Mouse (Mus musculus) lung, postnatal 0 days (tissue): ENCODE results near the gene Acsf2. TPM values are rescaled to one million over a fixed set of nuclear protein-coding genes. Genes with fewer than 3 reads are reported as not detected.
"Not testable (repeated sequence)": the region's sequence is repeated elsewhere in the genome, so short reads cannot be mapped to it uniquely, and the experiment has no call there.

Experiments
- ATAC-seq: fragments of 200-750 bp; cut with Nextera tagmentation; 2 replicates; pipeline ENCODE4 v1.8.0; 2017; ENCODE audit warnings: moderate library complexity
- DNase-seq: peaks from one replicate; pipeline ENCODE4 v3.0.0-alpha.2; 2016; ENCODE audit warnings: low spot score
- H3K27ac ChIP-seq: fragments of 300-500 bp; sonication (generic); 2 replicates; pipeline ENCODE4 v1.5.1; 2014; ENCODE audit warnings: antibody characterized with exemption, mild to moderate bottlenecking, low read length, mixed read lengths
- H3K27me3 ChIP-seq: fragments of 300-500 bp; sonication (generic); replicated peaks from 2 replicates; pipeline ENCODE4 v1.6.1; 2014; ENCODE audit warnings: low read length, mixed read lengths; ENCODE audit not compliant: insufficient read depth
- H3K36me3 ChIP-seq: fragments of 300-500 bp; sonication (generic); 2 replicates; pipeline ENCODE4 v1.6.1; 2014; ENCODE audit warnings: low read length, mixed read lengths; ENCODE audit not compliant: insufficient read depth
- H3K4me1 ChIP-seq: fragments of 300-500 bp; sonication (generic); 2 replicates; pipeline ENCODE4 v1.6.1; 2014; ENCODE audit warnings: antibody characterized with exemption, low read depth, low read length, mixed read lengths; ENCODE audit not compliant: insufficient read depth
- H3K4me2 ChIP-seq: fragments of 300-500 bp; sonication (generic); replicated peaks from 2 replicates; pipeline ENCODE4 v1.6.1; 2014; ENCODE audit warnings: low read depth, mild to moderate bottlenecking, low read length, moderate library complexity, mixed read lengths
- H3K4me3 ChIP-seq: fragments of 300-500 bp; sonication (generic); 2 replicates; pipeline ENCODE4 v1.5.1; 2014; ENCODE audit warnings: low read depth, low read length
- H3K9ac ChIP-seq: fragments of 300-500 bp; sonication (generic); replicated peaks from 2 replicates; pipeline ENCODE4 v1.6.1; 2014; ENCODE audit warnings: low read depth, mild to moderate bottlenecking
- H3K9me3 ChIP-seq: fragments of 300-500 bp; sonication (generic); 2 replicates; pipeline ENCODE4 v1.6.1; 2016; ENCODE audit warnings: low read length, mixed read lengths
- CTCF ChIP-seq: IDR thresholded peaks from 2 replicates; pipeline ENCODE4 v1.5.1; 2016; ENCODE audit warnings: antibody characterized with exemption, mild to moderate bottlenecking
- EP300 ChIP-seq: IDR thresholded peaks from 2 replicates; pipeline ENCODE4 v1.6.1; 2016; ENCODE audit warnings: antibody characterized with exemption, mild to moderate bottlenecking, control low read depth
- WGBS: fragments of 180-500 bp; shearing (Covaris S2); extraction: QIAGEN DNeasy Blood & Tissue Kit; methylation state at CpG from one replicate; pipeline ENCODE4 v1.1.7; 2014; 5-methylcytosine and 5-hydroxymethylcytosine counted together
- polyA plus RNA-seq: library from polyadenylated mRNA; unstranded; fragments of >200 nt; fragmentation: Nextera tagmentation; extraction: Ambion mirVana; gene quantifications from 2 replicates; pipeline ENCODE4 v1.2.1, GENCODE M21; 2015

Gene Acsf2
- polyA plus RNA-seq: 3.2 and 3.4 TPM in 2 replicates

GRCm38 (mm10) chr11:94601321-94602281 is at the start of gene Acsf2:
Gene Acsf2 (minus strand): TSS chr11:94601871.
- H3K4me2 ChIP-seq: peak within 1 kb of the TSS; percentile 75
- ATAC-seq (peak; percentile 94), DNase-seq (peak; percentile 82)
- WGBS: 8% methylated on average over 32 of the region's 52 CpGs
- H3K4me3 ChIP-seq: peak within 1 kb of the TSS; percentile 54
- no peaks in the 10 kb centered on the region for H3K36me3 ChIP-seq
- TF ChIP-seq EP300 (no peak), CTCF (no peak)
- H3K9me3 ChIP-seq: no peaks in the 10 kb centered on the region
- peaks cover 3% of the 10 kb centered on the region; the same call in 1 of the 2 replicates for H3K4me1 ChIP-seq
- H3K27me3 ChIP-seq: no peaks in the 10 kb centered on the region
- H3K9ac ChIP-seq: peak within 1 kb of the TSS; percentile 48
- H3K27ac ChIP-seq: peak within 1 kb of the TSS; percentile 51; the same call in 1 of the 2 replicates

GRCm38 (mm10) chr11:94651241-94651640 is 49.6 kb upstream of the Acsf2 start:
- not testable (repeated sequence) for H3K27ac ChIP-seq, DNase-seq, H3K4me3 ChIP-seq, H3K27me3 ChIP-seq, H3K9me3 ChIP-seq, ATAC-seq, H3K9ac ChIP-seq, H3K4me2 ChIP-seq, H3K4me1 ChIP-seq, H3K36me3 ChIP-seq
- WGBS: 94% methylated on average over 5 of the region's 7 CpGs

GRCm38 (mm10) chr11:94646457-94646856 is 44.8 kb upstream of the Acsf2 start:
- WGBS: 94% methylated on average over 4 of the region's 4 CpGs
- no peak overlapping the region for H3K4me3 ChIP-seq
- no peaks in the 10 kb centered on the region for H3K9me3 ChIP-seq
- no peak overlapping the region for H3K4me2 ChIP-seq
- peaks cover 27% of the 10 kb centered on the region for H3K36me3 ChIP-seq
- DNase-seq: no peak
- no peak overlapping the region for H3K27ac ChIP-seq
- no peaks in the 10 kb centered on the region for H3K4me1 ChIP-seq
- TF ChIP-seq EP300 (no peak), CTCF (no peak)
- no peaks in the 10 kb centered on the region for H3K27me3 ChIP-seq
- H3K9ac ChIP-seq: no peak overlapping the region
- ATAC-seq: no peak

DNA sequence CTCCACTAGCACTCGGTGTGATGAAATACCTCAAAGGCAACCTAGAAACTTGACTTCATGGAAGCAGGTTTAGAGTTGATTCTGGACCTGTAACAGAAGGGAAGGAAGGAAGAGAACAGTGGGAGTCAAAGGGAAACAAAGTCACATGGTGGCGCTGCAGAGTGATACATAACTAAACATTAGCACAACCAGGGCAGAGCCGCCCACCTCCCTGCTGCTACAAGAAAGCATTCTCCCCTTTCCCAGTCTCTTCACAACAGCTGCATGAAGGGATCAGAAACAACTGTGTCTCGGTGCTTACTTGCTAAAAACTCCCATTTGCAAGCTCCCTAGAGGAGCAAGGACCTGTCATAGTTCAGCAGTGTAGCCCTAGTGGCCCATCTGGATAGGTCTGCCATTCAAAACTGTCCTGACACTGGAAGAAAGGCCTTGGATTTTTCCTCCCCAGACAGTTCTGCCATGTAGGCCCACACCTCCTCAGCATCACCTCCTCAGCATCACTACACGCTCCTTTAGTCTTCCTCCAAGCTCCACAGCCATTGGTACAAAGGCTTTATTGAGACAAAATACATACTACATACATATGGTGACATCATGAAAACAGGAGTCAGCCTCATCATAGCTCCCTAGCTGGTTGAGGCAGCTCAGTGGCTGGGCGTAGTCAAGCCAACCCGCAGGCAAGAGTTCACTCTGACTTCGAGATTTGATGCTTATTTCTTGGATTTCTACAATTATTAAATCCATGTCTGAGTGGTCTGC is 43.0 kb upstream of the Acsf2 start:
- Histone ChIP-seq H3K27me3 (no peaks in the 10 kb centered on the region), H3K36me3 (peaks cover 34% of the 10 kb centered on the region), H3K9me3 (no peaks in the 10 kb centered on the region), H3K9ac (no peak overlapping the region), H3K4me1 (no peaks in the 10 kb centered on the region), H3K4me3 (no peak overlapping the region), H3K4me2 (no peak overlapping the region), H3K27ac (no peak overlapping the region)
- TF ChIP-seq CTCF: no peak
- no peak for TF ChIP-seq EP300
- DNase-seq (no peak), ATAC-seq (no peak)
- 89% methylated on average over 8 of the region's 8 CpGs for WGBS

DNA sequence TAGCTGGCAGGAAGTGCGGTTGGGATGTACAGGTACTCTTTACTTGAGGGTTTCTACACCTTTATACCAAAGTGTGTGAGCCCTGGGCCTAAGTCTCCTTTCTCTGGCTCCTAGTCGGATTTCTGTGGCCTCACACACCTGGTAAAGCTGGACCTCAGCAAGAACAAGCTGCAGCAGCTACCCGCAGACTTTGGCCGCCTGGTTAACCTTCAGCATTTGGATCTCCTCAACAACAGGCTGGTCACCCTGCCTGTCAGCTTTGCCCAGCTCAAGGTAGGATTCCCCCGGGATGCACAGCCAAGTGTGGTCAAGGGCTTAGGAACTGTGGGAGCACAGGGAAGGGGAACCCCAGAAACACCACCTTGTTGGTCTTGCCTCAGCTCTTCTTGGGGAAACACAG is 32.8 kb upstream of the Acsf2 start:
- H3K4me2 ChIP-seq: no peak overlapping the region
- peaks cover 59% of the 10 kb centered on the region for H3K36me3 ChIP-seq
- no peak overlapping the region for H3K9ac ChIP-seq
- H3K4me1 ChIP-seq: no peaks in the 10 kb centered on the region
- H3K27ac ChIP-seq: no peak overlapping the region
- TF ChIP-seq CTCF (no peak), EP300 (no peak)
- no peaks in the 10 kb centered on the region for H3K27me3 ChIP-seq
- H3K4me3 ChIP-seq: no peak overlapping the region
- no peaks in the 10 kb centered on the region for H3K9me3 ChIP-seq
- DNase-seq (no peak), ATAC-seq (no peak)
- 85% methylated on average over 5 of the region's 5 CpGs for WGBS

DNA sequence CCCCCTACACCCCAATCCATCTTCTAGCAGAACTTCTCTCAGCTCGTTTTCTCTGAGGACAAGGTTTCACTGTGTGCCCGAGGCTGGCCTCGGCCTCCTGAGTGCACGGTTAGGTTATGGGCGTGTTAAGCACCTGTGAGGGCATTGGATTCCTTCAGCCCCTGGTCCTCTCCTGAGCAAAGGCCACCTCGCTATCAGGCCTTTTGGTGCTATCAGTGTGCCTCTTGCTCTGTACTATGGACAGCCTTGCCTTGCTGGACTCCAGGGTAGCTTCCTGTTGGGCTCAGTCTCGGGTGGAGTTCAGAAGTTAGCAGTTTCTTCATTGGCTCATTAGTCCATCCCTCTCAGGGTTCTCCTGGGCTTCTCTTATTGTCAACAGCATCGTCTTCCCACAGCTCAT is 31.3 kb upstream of the Acsf2 start:
- no peak for TF ChIP-seq CTCF
- no peak for TF ChIP-seq EP300
- H3K4me2 ChIP-seq: no peak overlapping the region
- H3K9ac ChIP-seq: no peak overlapping the region
- DNase-seq (no peak), ATAC-seq (no peak)
- 85% methylated on average over 8 of the region's 8 CpGs for WGBS
- H3K36me3 ChIP-seq: peaks cover 45% of the 10 kb centered on the region
- H3K27ac ChIP-seq: no peak overlapping the region
- no peaks in the 10 kb centered on the region for H3K4me1 ChIP-seq
- H3K27me3 ChIP-seq: no peaks in the 10 kb centered on the region
- H3K4me3 ChIP-seq: no peak overlapping the region
- H3K9me3 ChIP-seq: no peaks in the 10 kb centered on the region
